Mouse (Mus musculus) heart, embryonic 14.5 days (tissue): ENCODE measurements around the gene Ccdc73. TPM values are rescaled to one million over a fixed set of nuclear protein-coding genes. Genes with fewer than 3 reads are reported as not detected.
"Not testable (repeated sequence)": the region's sequence is repeated elsewhere in the genome, so short reads cannot be mapped to it uniquely, and the experiment has no call there.

ENCODE experiments used
- ATAC-seq: fragments of 200-750 bp; cut with Nextera tagmentation; 2 replicates; pipeline ENCODE4 v1.8.0; 2017; ENCODE audit warnings: low read depth, moderate TSS enrichment; ENCODE audit not compliant: insufficient number of reproducible peaks, insufficient read depth, low FRiP score
- H3K27ac ChIP-seq, 2 experiments: fragments of 200-500 bp in 1 of 2; fragments of 300-500 bp in 1 of 2; sonication (generic) in 1 of 2; replicated peaks in 1 of 2; 2 replicates each; pipeline ENCODE4 v1.5.1; 2012 to 2014; ENCODE audit warnings: low read depth in 2 of 2, low read length in 2 of 2, control low read depth in 1 of 2, mild to moderate bottlenecking in 1 of 2, mixed read lengths in 1 of 2; ENCODE audit not compliant: control insufficient read depth in 1 of 2, insufficient read depth in 1 of 2
- H3K27me3 ChIP-seq: fragments of 300-500 bp; sonication (generic); 2 replicates; pipeline ENCODE4 v1.6.1; 2014; ENCODE audit warnings: mild to moderate bottlenecking, low read length, control low read depth; ENCODE audit not compliant: control insufficient read depth, insufficient read depth
- H3K36me3 ChIP-seq: fragments of 300-500 bp; sonication (generic); 2 replicates; pipeline ENCODE4 v1.6.1; 2014; ENCODE audit warnings: mild to moderate bottlenecking, control low read depth, low read length, mixed read lengths; ENCODE audit not compliant: control insufficient read depth, insufficient read depth
- H3K4me1 ChIP-seq, 2 experiments: fragments of 200-500 bp in 1 of 2; fragments of 300-500 bp in 1 of 2; sonication (generic) in 1 of 2; 2 replicates each; pipeline ENCODE4 v1.6.1; 2012 to 2014; ENCODE audit warnings: low read length in 2 of 2, control low read depth in 1 of 2, mixed read lengths in 1 of 2; ENCODE audit not compliant: control insufficient read depth in 2 of 2, insufficient read depth in 2 of 2
- H3K4me2 ChIP-seq: fragments of 300-500 bp; sonication (generic); 2 replicates; pipeline ENCODE4 v1.6.1; 2014; ENCODE audit warnings: mild to moderate bottlenecking, low read length
- H3K4me3 ChIP-seq, 2 experiments: fragments of 200-500 bp in 1 of 2; fragments of 300-500 bp in 1 of 2; sonication (generic) in 1 of 2; 2 replicates each; pipeline ENCODE4 v1.5.1; 2012 to 2014; ENCODE audit warnings: low read length in 2 of 2, mild to moderate bottlenecking in 2 of 2, control low read depth in 1 of 2, low read depth in 1 of 2, moderate library complexity in 1 of 2; ENCODE audit not compliant: control insufficient read depth in 1 of 2, insufficient read depth in 1 of 2
- H3K9ac ChIP-seq: fragments of 300-500 bp; sonication (generic); 2 replicates; pipeline ENCODE4 v1.6.1; 2014; ENCODE audit warnings: mild to moderate bottlenecking, low read length
- H3K9me3 ChIP-seq: fragments of 300-500 bp; sonication (generic); 2 replicates; pipeline ENCODE4 v1.6.1; 2016; ENCODE audit warnings: low read length, control low read depth; ENCODE audit not compliant: control insufficient read depth
- WGBS: fragments of 180-500 bp; shearing (Covaris S2); extraction: QIAGEN DNeasy Blood & Tissue Kit; methylation state at CpG from one replicate; pipeline ENCODE4 v1.1.7; 2014; 5-methylcytosine and 5-hydroxymethylcytosine counted together
- polyA plus RNA-seq: library from polyadenylated mRNA; unstranded; fragments of >200 nt; fragmentation: Nextera tagmentation; extraction: Ambion mirVana; gene quantifications from 2 replicates; pipeline ENCODE4 v1.2.1, GENCODE M21; 2014

Ccdc73 gene
- polyA plus RNA-seq, 1 experiment from 2014 or later: 10.4 TPM

DNA sequence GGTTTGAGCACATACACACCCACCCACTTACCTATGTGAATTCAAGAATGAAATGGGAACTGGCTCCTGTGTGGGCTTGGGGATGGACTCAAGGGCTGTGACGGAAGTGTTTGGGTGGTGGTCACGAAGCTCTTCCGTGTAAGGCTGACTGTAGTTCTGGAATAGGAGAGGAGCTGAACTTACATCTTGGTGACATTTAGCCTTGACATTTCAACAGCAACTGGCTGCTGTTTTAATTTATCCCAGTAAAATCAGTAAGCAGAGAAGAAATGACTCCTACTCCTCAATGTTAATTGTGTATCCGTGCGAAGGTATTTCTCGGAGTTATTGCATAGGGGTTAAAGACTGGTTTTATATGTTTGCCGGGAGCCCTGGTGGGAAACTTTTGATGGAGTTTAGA is 15.1 kb upstream of the Ccdc73 start:
- Histone ChIP-seq H3K4me2 (no peak overlapping the region), H3K27me3 (peaks cover 3% of the 10 kb centered on the region; the same call in 1 of the 2 replicates), H3K9me3 (no peaks in the 10 kb centered on the region), H3K4me1 (peaks cover 2 to 7% of the 10 kb centered on the region in 2 experiments; a peak in 1 of 4 replicates), H3K4me3 (no peak overlapping the region), H3K9ac (no peak overlapping the region), H3K36me3 (no peaks in the 10 kb centered on the region), H3K27ac (no peak overlapping the region)
- no peak for ATAC-seq
- 82% methylated on average over 7 of the region's 7 CpGs for WGBS

DNA sequence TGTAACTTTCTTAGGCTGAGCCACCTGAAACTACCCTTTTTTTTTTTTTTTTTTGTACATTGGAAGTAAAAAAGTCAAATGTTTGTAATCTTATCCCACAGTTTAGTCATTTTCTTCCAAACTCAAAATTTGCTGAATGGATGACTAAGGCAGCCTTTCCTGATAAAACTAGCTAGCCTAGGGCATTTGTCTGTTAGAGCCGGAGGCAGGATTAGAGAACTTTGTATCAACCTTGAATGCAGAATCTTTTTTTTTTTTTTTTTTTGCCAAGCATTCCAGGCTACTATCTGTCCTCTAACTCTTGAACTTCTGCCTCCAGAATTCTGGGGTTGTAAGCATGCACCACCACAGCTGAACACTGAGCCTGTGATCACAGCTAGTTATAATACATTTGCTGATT is 12.8 kb upstream of the Ccdc73 start:
- H3K4me1 ChIP-seq: no peaks in the 10 kb centered on the region
- H3K4me2 ChIP-seq: no peak overlapping the region
- no peaks in the 10 kb centered on the region for H3K9me3 ChIP-seq
- H3K27ac ChIP-seq: no peak overlapping the region
- 39% methylated on average over 1 of the region's 1 CpGs for WGBS
- no peak for ATAC-seq
- peaks cover 3% of the 10 kb centered on the region; the same call in 1 of the 2 replicates for H3K27me3 ChIP-seq
- no peak overlapping the region for H3K9ac ChIP-seq
- no peaks in the 10 kb centered on the region for H3K36me3 ChIP-seq
- H3K4me3 ChIP-seq: no peak overlapping the region

DNA sequence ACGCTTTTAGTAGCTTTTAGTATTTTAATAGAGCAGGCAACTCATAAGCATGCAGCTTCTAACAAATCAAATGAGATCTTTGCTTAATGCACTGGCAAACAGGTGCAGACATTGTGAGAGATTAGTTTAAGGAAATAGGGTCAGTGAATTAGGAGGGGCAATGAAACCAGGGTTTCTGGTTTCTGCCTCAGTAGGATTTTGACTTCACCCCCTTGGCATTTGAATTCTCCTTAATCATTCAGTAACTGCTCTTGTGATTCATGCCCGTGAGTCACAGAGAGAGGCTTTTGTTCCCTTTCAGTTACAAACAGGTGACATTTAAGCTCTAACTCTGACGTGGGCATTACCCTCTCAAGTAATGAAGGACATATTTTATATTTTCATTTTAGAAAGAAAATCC is 11.9 kb upstream of the Ccdc73 start:
- H3K27ac ChIP-seq: no peak overlapping the region
- H3K27me3 ChIP-seq: peaks cover 3% of the 10 kb centered on the region; the same call in 1 of the 2 replicates
- no peak for ATAC-seq

DNA sequence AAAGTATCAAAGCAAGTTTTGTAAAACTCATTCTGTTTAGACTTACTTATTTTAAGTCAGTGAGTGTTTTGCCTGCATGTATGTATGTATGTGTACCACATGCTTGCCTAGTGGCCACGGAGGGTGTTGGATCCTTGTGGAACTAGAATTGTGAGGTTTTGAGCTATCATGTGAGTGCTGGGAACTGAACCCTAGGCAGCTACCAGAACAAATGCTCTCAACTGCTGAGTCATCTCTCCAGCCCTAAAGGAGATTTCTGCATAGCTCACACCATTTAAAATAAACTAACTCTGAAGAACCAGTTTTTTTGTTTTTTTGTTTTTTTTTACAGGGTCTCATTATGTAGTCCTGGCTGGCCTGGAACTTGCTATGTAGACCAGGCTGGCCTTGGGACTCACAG is 11.4 kb upstream of the Ccdc73 start:
- 49% methylated on average over 1 of the region's 1 CpGs for WGBS
- Histone ChIP-seq H3K27ac (no peak overlapping the region), H3K9me3 (no peaks in the 10 kb centered on the region), H3K36me3 (no peaks in the 10 kb centered on the region), H3K27me3 (no peaks in the 10 kb centered on the region; the same call in 1 of the 2 replicates), H3K9ac (no peak overlapping the region), H3K4me2 (no peak overlapping the region), H3K4me1 (no peaks in the 10 kb centered on the region), H3K4me3 (no peak overlapping the region)
- ATAC-seq: no peak

More for the DNA sequence above, 11.9 kb upstream of the Ccdc73 start:
- Histone ChIP-seq H3K9ac (no peak overlapping the region), H3K36me3 (no peaks in the 10 kb centered on the region), H3K4me2 (no peak overlapping the region), H3K4me1 (no peaks in the 10 kb centered on the region), H3K4me3 (no peak overlapping the region), H3K9me3 (no peaks in the 10 kb centered on the region)
- WGBS: 49% methylated on average over 3 of the region's 3 CpGs

DNA sequence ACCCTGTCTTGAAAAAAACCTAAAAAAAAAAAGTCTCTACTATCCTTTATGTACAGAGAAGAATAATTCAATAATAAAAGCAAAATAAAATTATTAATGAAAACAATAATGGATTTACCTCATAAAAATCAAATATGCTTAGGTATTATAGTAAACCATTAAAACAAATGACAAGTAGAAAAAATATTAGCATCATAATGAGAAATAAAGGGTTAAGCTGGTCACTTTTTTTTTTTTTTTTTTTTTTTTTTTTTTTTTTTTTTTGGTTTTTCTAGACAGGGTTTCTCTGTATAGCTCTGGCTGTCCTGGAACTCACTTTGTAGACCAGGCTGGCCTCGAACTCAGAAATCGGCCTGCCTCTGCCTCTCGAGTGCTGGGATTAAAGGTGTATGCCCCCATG is 9.5 kb upstream of the Ccdc73 start:
- H3K9me3 ChIP-seq, H3K4me3 ChIP-seq, H3K27ac ChIP-seq, H3K4me2 ChIP-seq, H3K9ac ChIP-seq, H3K36me3 ChIP-seq, ATAC-seq, H3K4me1 ChIP-seq, H3K27me3 ChIP-seq: not testable (repeated sequence)
- 88% methylated on average over 3 of the region's 3 CpGs for WGBS

DNA sequence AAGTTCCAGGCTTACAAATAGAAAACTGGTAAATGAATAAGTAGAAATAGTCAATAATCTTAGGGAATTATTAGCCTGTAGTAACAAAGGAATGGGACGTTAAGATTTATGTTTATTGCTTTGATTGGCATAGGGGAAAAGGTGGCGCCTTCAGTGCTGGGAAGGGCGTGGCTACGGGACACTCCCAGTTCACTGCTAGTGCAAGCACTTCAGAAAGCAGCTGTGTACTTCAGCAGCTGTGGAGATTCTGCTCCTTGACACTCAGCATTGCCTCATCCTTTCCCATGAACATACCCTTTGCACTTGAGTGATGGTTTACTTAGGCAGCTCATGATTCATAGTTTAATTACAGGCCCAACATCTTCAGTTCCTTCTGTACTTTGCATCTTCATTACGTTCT is 8.5 kb upstream of the Ccdc73 start:
- Histone ChIP-seq H3K36me3 (no peaks in the 10 kb centered on the region), H3K27ac (no peak overlapping the region), H3K9me3 (no peaks in the 10 kb centered on the region), H3K4me1 (no peaks in the 10 kb centered on the region), H3K9ac (no peak overlapping the region), H3K4me2 (no peak overlapping the region), H3K4me3 (no peak overlapping the region), H3K27me3 (no peaks in the 10 kb centered on the region)
- WGBS: 78% methylated on average over 5 of the region's 5 CpGs
- ATAC-seq: no peak

DNA sequence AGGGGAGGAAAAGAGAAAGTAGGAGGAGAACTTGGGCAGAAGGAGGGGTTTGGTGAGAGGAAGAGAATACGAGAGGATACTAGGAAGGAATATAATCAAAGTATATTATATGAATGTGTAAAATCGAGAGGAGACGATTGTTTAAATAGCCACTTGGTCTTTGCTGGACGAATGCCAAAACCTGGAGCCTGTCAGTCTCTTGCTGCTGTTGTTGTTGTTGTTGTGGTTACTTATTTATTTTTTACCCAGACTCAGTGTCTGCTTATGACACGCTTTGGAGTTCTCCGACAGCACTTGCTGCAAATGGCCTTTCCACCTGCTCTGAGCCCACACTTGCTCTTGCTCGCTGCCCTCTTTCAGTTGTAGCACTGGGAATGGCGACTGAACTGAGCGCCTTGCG is 7.2 kb upstream of the Ccdc73 start:
- Histone ChIP-seq H3K9ac (no peak overlapping the region), H3K4me1 (no peaks in the 10 kb centered on the region), H3K4me2 (no peak overlapping the region), H3K27ac (no peak overlapping the region), H3K36me3 (no peaks in the 10 kb centered on the region), H3K9me3 (no peaks in the 10 kb centered on the region), H3K27me3 (no peaks in the 10 kb centered on the region), H3K4me3 (no peak overlapping the region)
- no peak for ATAC-seq
- WGBS: 82% methylated on average over 10 of the region's 10 CpGs

DNA sequence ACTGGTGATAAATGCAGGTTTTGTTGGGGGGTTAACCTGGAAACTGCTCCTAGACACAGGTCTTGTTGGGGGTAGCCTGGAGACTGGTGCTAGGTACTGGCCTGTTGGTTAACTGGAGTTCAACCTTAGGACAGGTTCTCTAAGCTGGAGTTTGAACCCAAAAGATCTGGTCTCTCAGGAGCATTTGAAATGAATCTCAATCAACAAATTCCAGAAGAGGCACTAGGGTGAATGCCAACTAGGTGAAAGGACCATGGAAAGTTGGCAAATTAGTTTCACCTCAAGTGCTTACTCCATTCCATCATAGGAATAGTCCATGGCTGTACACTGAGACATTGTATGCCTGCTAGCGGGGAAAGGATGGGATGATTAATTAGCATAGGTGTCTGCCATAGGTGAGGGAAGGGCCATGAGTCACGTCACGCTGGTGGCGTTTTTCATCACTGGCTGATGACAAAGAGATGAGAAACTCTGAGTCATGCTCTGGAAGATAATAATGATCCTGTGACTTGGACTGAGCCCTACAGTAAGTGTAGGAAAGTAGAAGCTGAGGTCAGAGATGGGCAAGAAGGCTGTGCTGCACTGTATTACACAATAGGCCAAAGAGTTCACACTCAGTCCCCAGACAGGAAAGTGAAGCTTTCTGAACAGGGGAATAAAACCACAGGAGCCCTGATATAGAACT is 3.3 kb upstream of the Ccdc73 start:
- no peaks in the 10 kb centered on the region for H3K9me3 ChIP-seq
- H3K27ac ChIP-seq: no peak overlapping the region
- H3K4me1 ChIP-seq: peaks cover 0 to 2% of the 10 kb centered on the region in 2 experiments; a peak in 2 of 4 replicates
- WGBS: 81% methylated on average over 4 of the region's 4 CpGs
- H3K4me3 ChIP-seq: no peak overlapping the region
- H3K27me3 ChIP-seq: no peaks in the 10 kb centered on the region
- no peak for ATAC-seq
- no peak overlapping the region for H3K4me2 ChIP-seq
- H3K9ac ChIP-seq: no peak overlapping the region
- H3K36me3 ChIP-seq: no peaks in the 10 kb centered on the region
